Mouse (Mus musculus): ENCODE measurements at regions not wholly inside any gene's neighbourhood (a gene's known extent, or its start where the extent isn't known, plus 50 kb on each side); places are given as distances from the start of the nearest gene placed in this dataset.
"Not testable (repeated sequence)": the region's sequence is repeated elsewhere in the genome, so short reads cannot be mapped to it uniquely, and the experiment has no call there.

GRCm38 (mm10) chr8:126787398-126787797 lies 158.2 kb downstream of the Tomm20 start:
- intact Hi-C loops (cut with DNase I) = loop anchor here (5.0 kb wide), 1 partner anchor 50 kb away; no protein-coding TSS in a partner anchor
- no peak for DNase-seq

- no peak for DNase-seq
- intact Hi-C loops (cut with DNase I) = loop anchor here (5.0 kb wide), 1 partner anchor 48 kb away; no protein-coding TSS in a partner anchor
These were observed 160.4 kb downstream of the Tomm20 start for GRCm38 (mm10) chr8:126785211-126785610.

- intact Hi-C loops (cut with DNase I) = loop anchor here (5.0 kb wide), 1 partner anchor 47 kb away; no protein-coding TSS in a partner anchor
- no peak for DNase-seq
These were observed 161.0 kb downstream of the Tomm20 start for GRCm38 (mm10) chr8:126784604-126785003.

- DNase-seq = peak; percentile 67 to 79
- intact Hi-C loops (cut with DNase I) = no loop called here
These were observed 161.8 kb downstream of the Tomm20 start for GRCm38 (mm10) chr8:126783703-126784440.

GRCm38 (mm10) chr8:126778673-126779072 lies 167.0 kb downstream of the Tomm20 start:
- DNase-seq = no peak
- intact Hi-C loops (cut with DNase I) = no loop called here

- intact Hi-C loops (cut with DNase I) = no loop called here
- no peak for DNase-seq
These were observed 167.5 kb downstream of the Tomm20 start for GRCm38 (mm10) chr8:126778131-126778530.

GRCm38 (mm10) chr8:126776605-126777469 lies 168.8 kb downstream of the Tomm20 start:
- intact Hi-C loops (cut with DNase I) = no loop called here
- no peak for DNase-seq

GRCm38 (mm10) chr8:126775334-126775733 lies 170.3 kb downstream of the Tomm20 start:
- no peak for DNase-seq
- intact Hi-C loops (cut with DNase I) = no loop called here

- DNase-seq = no peak
- intact Hi-C loops (cut with DNase I) = no loop called here
These were observed 170.8 kb downstream of the Tomm20 start for GRCm38 (mm10) chr8:126774816-126775215.

- intact Hi-C loops (cut with DNase I) = no loop called here
- no peak for DNase-seq
These were observed 172.9 kb downstream of the Tomm20 start for GRCm38 (mm10) chr8:126772748-126773147.

- intact Hi-C loops (cut with DNase I) = no loop called here
- no peak for DNase-seq
These were observed 173.4 kb downstream of the Tomm20 start for GRCm38 (mm10) chr8:126772194-126772593.

- DNase-seq; intact Hi-C loops (cut with DNase I): not testable (repeated sequence)
These were observed 175.3 kb downstream of the Tomm20 start for GRCm38 (mm10) chr8:126770374-126770773.

- no peak for DNase-seq
- intact Hi-C loops (cut with DNase I) = no loop called here
These were observed 174.4 kb upstream of the Irf2bp2 start for GRCm38 (mm10) chr8:126768142-126768541.

- DNase-seq = no peak
- intact Hi-C loops (cut with DNase I) = no loop called here
These were observed 173.6 kb upstream of the Irf2bp2 start for GRCm38 (mm10) chr8:126767341-126767740.

GRCm38 (mm10) chr8:126765693-126766238 lies 172.0 kb upstream of the Irf2bp2 start:
- no peak for DNase-seq
- intact Hi-C loops (cut with DNase I) = no loop called here

- intact Hi-C loops (cut with DNase I) = no loop called here
- DNase-seq = peak; percentile 55 to 60
These were observed 169.8 kb upstream of the Irf2bp2 start for GRCm38 (mm10) chr8:126763600-126763999.

- intact Hi-C loops (cut with DNase I) = no loop called here
- DNase-seq = peak; percentile 53 to 60
These were observed 165.9 kb upstream of the Irf2bp2 start for GRCm38 (mm10) chr8:126759711-126760110.

- intact Hi-C loops (cut with DNase I) = no loop called here
These were observed 165.2 kb upstream of the Irf2bp2 start for GRCm38 (mm10) chr8:126758951-126759350.

GRCm38 (mm10) chr8:126757951-126758757 lies 164.4 kb upstream of the Irf2bp2 start:
- intact Hi-C loops (cut with DNase I) = no loop called here

More at GRCm38 (mm10) chr8:126758951-126759350, 165.2 kb upstream of the Irf2bp2 start:
- DNase-seq = no peak

More at GRCm38 (mm10) chr8:126757951-126758757, 164.4 kb upstream of the Irf2bp2 start:
- DNase-seq = peak; percentile 64 to 70
